Mouse (Mus musculus) skeletal muscle tissue, postnatal 0 days (tissue): ENCODE measurements around the gene Hist1h3e. TPM values are rescaled to one million over a fixed set of nuclear protein-coding genes. Genes with fewer than 3 reads are reported as not detected.

Experiments used
- polyA plus RNA-seq: library from polyadenylated mRNA; unstranded; fragments of >200 nt; fragmentation: Nextera tagmentation; extraction: Ambion mirVana; gene quantifications from 2 replicates; pipeline ENCODE4 v1.2.1, GENCODE M21; 2015

Hist1h3e gene
- 2.3 and 2.8 TPM in 2 replicates for polyA plus RNA-seq

GRCm38 (mm10) chr13:23561883-23562659 is at the start of gene Hist1h3e:
Gene Hist1h3e (minus strand): TSS chr13:23562369.

DNA sequence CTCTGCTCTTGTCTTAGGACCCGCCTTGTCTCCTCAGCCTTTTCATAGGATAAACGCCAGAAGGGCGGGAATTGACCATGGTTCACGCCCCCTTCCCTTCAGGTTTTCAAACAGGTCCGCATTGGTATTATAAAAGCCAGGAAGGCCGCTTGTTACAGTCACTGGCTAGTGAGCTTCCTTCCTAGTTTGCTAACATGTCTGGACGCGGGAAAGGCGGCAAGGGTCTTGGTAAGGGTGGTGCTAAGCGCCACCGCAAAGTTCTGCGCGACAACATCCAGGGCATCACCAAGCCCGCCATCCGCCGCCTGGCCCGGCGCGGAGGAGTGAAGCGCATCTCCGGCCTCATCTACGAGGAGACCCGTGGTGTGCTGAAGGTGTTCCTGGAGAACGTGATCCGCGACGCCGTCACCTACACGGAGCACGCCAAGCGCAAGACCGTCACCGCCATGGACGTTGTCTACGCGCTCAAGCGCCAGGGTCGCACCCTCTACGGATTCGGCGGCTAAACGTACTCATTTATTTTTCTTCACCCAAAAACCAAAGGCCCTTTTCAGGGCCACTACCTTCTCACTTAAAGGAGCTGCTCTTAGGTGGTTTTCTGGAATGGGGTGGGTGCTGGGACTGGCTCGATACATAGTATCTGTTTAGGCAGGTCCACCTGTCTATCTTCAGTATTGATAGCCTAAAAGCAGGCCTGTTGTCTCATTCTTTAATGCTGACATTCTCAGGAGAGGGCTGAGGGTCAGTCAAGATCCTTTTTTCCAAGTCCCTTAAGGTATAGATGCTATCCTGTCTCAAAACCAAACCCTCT is 19.4 kb upstream of the Hist1h3e start, which contains the start of gene Hist1h4d:
Gene Hist1h4d (plus strand): TSS at position 191 of the 811 bp plus-strand sequence.

GRCm38 (mm10) chr13:23575271-23575851 is 13.2 kb upstream of the Hist1h3e start, which contains the start of gene Hist1h3d:
Gene Hist1h3d (plus strand): TSS chr13:23575763.

GRCm38 (mm10) chr13:23573898-23574524 is 11.8 kb upstream of the Hist1h3e start, which contains the start of the genes Hist1h2bf and Hist1h2ad:
Gene Hist1h2bf (minus strand): TSS chr13:23574196.
Gene Hist1h2ad (plus strand): TSS chr13:23574381.

GRCm38 (mm10) chr13:23571022-23571503 is 8.9 kb upstream of the Hist1h3e start, which contains the start of the genes Hist1h2ae and Hist1h2bg:
Gene Hist1h2ae (minus strand): TSS chr13:23571220.
Gene Hist1h2bg (plus strand): TSS chr13:23571396.

GRCm38 (mm10) chr13:23552962-23553361 is 9.2 kb downstream of the Hist1h3e start, which contains the start of gene Hist1h1d:
Gene Hist1h1d (plus strand): TSS chr13:23553262.

GRCm38 (mm10) chr13:23551146-23551834 is 10.9 kb downstream of the Hist1h3e start, which contains the start of gene Hist1h4f:
Gene Hist1h4f (minus strand): TSS chr13:23551648.

GRCm38 (mm10) chr13:23543965-23544786 is 18.0 kb downstream of the Hist1h3e start, which contains the start of gene Hist1h3f:
Gene Hist1h3f (plus strand): TSS chr13:23544052.

DNA sequence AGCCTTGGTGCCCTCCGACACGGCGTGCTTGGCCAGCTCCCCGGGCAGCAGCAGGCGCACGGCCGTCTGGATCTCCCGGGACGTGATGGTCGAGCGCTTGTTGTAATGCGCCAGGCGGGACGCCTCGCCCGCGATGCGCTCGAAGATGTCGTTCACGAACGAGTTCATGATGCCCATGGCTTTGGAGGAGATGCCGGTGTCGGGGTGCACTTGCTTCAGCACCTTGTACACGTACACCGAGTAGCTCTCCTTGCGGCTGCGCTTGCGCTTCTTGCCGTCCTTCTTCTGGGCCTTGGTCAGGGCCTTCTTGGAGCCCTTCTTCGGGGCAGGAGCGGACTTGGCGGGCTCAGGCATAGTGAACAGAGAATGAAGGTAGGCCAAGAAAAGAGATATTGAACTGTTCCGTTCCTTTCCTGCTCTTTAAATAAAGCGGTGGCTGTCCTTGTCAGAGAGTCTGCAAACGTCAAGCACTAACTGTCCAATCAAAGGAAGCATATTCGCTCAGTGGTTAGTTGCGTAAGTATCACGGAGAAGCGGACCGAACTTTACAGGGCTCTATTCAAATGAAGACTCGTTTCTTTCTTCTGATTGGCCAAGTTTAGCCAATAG is 19.1 kb downstream of the Hist1h3e start, which contains the start of gene Hist1h2bh:
Gene Hist1h2bh (minus strand): TSS at position 394 of the 609 bp plus-strand sequence.

GRCm38 (mm10) chr13:23535137-23536075 is 26.8 kb downstream of the Hist1h3e start, which contains the start of gene Hist1h3g:
Gene Hist1h3g (plus strand): TSS chr13:23535422.

DNA sequence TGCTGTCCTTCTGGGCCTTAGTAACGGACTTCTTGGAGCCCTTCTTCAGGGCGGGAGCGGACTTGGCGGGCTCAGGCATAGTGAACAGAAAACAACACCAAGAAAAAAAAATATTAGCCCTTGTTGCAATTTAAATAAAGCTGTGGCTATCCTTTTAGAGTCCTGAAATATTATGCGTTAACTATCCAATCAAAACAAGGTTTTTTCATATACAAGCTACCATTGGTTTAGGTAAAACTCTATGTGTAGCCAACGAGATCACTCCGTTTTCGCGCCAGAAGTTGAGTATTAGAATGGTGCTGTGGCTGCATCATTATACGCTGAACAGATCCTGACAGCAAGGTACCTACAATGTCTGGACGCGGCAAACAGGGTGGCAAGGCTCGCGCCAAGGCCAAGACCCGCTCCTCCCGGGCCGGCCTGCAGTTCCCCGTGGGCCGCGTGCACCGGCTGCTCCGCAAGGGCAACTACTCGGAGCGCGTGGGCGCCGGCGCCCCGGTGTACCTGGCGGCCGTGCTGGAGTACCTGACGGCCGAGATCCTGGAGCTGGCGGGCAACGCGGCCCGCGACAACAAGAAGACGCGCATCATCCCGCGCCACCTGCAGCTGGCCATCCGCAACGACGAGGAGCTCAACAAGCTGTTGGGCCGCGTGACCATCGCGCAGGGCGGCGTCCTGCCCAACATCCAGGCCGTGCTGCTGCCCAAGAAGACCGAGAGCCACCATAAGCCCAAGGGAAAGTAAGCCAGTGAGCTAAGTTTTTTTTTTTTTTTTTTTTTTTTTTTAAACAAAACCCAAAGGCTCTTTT is 28.4 kb downstream of the Hist1h3e start, which contains the start of gene Hist1h2af:
Gene Hist1h2af (plus strand): TSS at position 347 of the 808 bp plus-strand sequence.

GRCm38 (mm10) chr13:23530901-23531875 is 31.0 kb downstream of the Hist1h3e start, which contains the start of gene Hist1h4h:
Gene Hist1h4h (plus strand): TSS chr13:23531050.

